Mouse (Mus musculus) midbrain, postnatal 0 days (tissue): ENCODE data around the gene Efemp2. TPM values are rescaled to one million over a fixed set of nuclear protein-coding genes. Genes with fewer than 3 reads are reported as not detected.

Experiments used
- ATAC-seq: fragments of 200-750 bp; cut with Nextera tagmentation; 2 replicates; pipeline ENCODE4 v1.8.0; 2017; ENCODE audit warnings: moderate number of reproducible peaks, mild to moderate bottlenecking, moderate TSS enrichment, moderate library complexity; ENCODE audit not compliant: low FRiP score
- DNase-seq: peaks from one replicate; pipeline ENCODE4 v3.0.0-alpha.2; 2015; ENCODE audit warnings: low spot score
- H3K27ac ChIP-seq: fragments of 300-500 bp; sonication (generic); 2 replicates; pipeline ENCODE4 v1.5.1; 2014; ENCODE audit warnings: low read depth, mild to moderate bottlenecking, low read length, mixed read lengths
- H3K27me3 ChIP-seq: fragments of 300-500 bp; sonication (generic); 2 replicates; pipeline ENCODE4 v1.6.1; 2014; ENCODE audit warnings: low read length, control low read depth, mixed read lengths; ENCODE audit not compliant: insufficient read depth
- H3K36me3 ChIP-seq: fragments of 300-500 bp; sonication (generic); 2 replicates; pipeline ENCODE4 v1.6.1; 2014; ENCODE audit warnings: low read length, control low read depth, mixed read lengths; ENCODE audit not compliant: insufficient read depth
- H3K4me1 ChIP-seq: fragments of 300-500 bp; sonication (generic); 2 replicates; pipeline ENCODE4 v1.6.1; 2014; ENCODE audit warnings: mild to moderate bottlenecking, control low read depth, antibody characterized with exemption, low read length, mixed read lengths; ENCODE audit not compliant: insufficient read depth
- H3K4me2 ChIP-seq: fragments of 300-500 bp; sonication (generic); 2 replicates; pipeline ENCODE4 v1.6.1; 2014; ENCODE audit warnings: low read depth, mild to moderate bottlenecking, low read length, mixed read lengths; ENCODE audit not compliant: poor library complexity, severe bottlenecking
- H3K4me3 ChIP-seq: fragments of 300-500 bp; sonication (generic); 2 replicates; pipeline ENCODE4 v1.5.1; 2014; ENCODE audit warnings: low read depth, mild to moderate bottlenecking, low read length, moderate library complexity
- H3K9ac ChIP-seq: fragments of 300-500 bp; sonication (generic); replicated peaks from 2 replicates; pipeline ENCODE4 v1.6.1; 2014; ENCODE audit warnings: mild to moderate bottlenecking, low read length, moderate library complexity, mixed read lengths; ENCODE audit not compliant: poor library complexity, severe bottlenecking
- H3K9me3 ChIP-seq: fragments of 300-500 bp; sonication (generic); 2 replicates; pipeline ENCODE4 v1.6.1; 2016; ENCODE audit warnings: low read length, control low read depth
- CTCF ChIP-seq: IDR thresholded peaks from 2 replicates; pipeline ENCODE4 v1.5.1; 2016; ENCODE audit warnings: antibody characterized with exemption, mild to moderate bottlenecking
- WGBS: fragments of 180-500 bp; shearing (Covaris S2); extraction: QIAGEN DNeasy Blood & Tissue Kit; methylation state at CpG from one replicate; pipeline ENCODE4 v1.1.7; 2014; 5-methylcytosine and 5-hydroxymethylcytosine counted together
- polyA plus RNA-seq: library from polyadenylated mRNA; unstranded; fragments of >200 nt; fragmentation: Nextera tagmentation; extraction: Ambion mirVana; gene quantifications from 2 replicates; pipeline ENCODE4 v1.2.1, GENCODE M21; 2015
- total RNA-seq: library from RNA; depleted of rRNA; stranded (reverse); fragments of >200 nt; gene quantifications from 2 replicates; pipeline ENCODE4 v1.2.3, GENCODE M21; 2014

Efemp2 gene
- total and polyA plus RNA-seq, 2 experiments from 2014 or later: 32.9 to 35.2 TPM

- Histone ChIP-seq H3K36me3 (no peaks in the 10 kb centered on the region), H3K4me2 (peak overlapping the region; percentile 47), H3K9ac (no peak overlapping the region; the same call in 1 of the 2 replicates), H3K9me3 (no peaks in the 10 kb centered on the region), H3K27me3 (no peaks in the 10 kb centered on the region), H3K4me1 (peaks cover 5% of the 10 kb centered on the region; the same call in 1 of the 2 replicates), H3K27ac (no peak overlapping the region), H3K4me3 (no peak overlapping the region)
- 70% methylated on average over 7 of the region's 7 CpGs for WGBS
- DNase-seq: no peak
- no peak for ATAC-seq
- TF ChIP-seq CTCF: no peak
These were observed 39.8 kb upstream of the Efemp2 start for GRCm38 (mm10) chr19:5433951-5434350.

GRCm38 (mm10) chr19:5444371-5444908 lies 29.3 kb upstream of the Efemp2 start:
- H3K27me3 ChIP-seq: peaks cover 35% of the 10 kb centered on the region
- no peak for TF ChIP-seq CTCF
- WGBS: 74% methylated on average over 9 of the region's 9 CpGs

GRCm38 (mm10) chr19:5444954-5445353 lies 28.8 kb upstream of the Efemp2 start:
- Histone ChIP-seq H3K4me1 (0 out of 2 replicates have a peak, but pooled peaks cover 4% of the 10 kb centered on the region), H3K27me3 (peaks cover 40% of the 10 kb centered on the region), H3K9me3 (no peaks in the 10 kb centered on the region), H3K36me3 (no peaks in the 10 kb centered on the region), H3K4me2 (no peak overlapping the region), H3K9ac (no peak overlapping the region), H3K27ac (no peak overlapping the region), H3K4me3 (no peak overlapping the region)
- DNase-seq (no peak), ATAC-seq (no peak)
- 44% methylated on average over 7 of the region's 7 CpGs for WGBS
- no peak for TF ChIP-seq CTCF

More at GRCm38 (mm10) chr19:5444371-5444908, 29.3 kb upstream of the Efemp2 start:
- H3K4me1 ChIP-seq: 0 out of 2 replicates have a peak, but pooled peaks cover 4% of the 10 kb centered on the region
- DNase-seq (no peak), ATAC-seq (no peak)
- H3K9ac ChIP-seq: no peak overlapping the region
- H3K4me2 ChIP-seq: no peak overlapping the region
- no peaks in the 10 kb centered on the region for H3K9me3 ChIP-seq
- H3K4me3 ChIP-seq: no peak overlapping the region
- no peak overlapping the region for H3K27ac ChIP-seq
- no peaks in the 10 kb centered on the region for H3K36me3 ChIP-seq

GRCm38 (mm10) chr19:5445747-5446146 lies 28.0 kb upstream of the Efemp2 start:
- no peak for TF ChIP-seq CTCF
- Histone ChIP-seq H3K27me3 (peaks cover 44% of the 10 kb centered on the region), H3K9me3 (no peaks in the 10 kb centered on the region), H3K4me3 (no peak overlapping the region), H3K4me2 (no peak overlapping the region), H3K36me3 (no peaks in the 10 kb centered on the region), H3K9ac (no peak overlapping the region), H3K4me1 (0 out of 2 replicates have a peak, but pooled peaks cover 4% of the 10 kb centered on the region), H3K27ac (no peak overlapping the region)
- 95% methylated on average over 5 of the region's 5 CpGs for WGBS
- DNase-seq (no peak), ATAC-seq (no peak)

GRCm38 (mm10) chr19:5447515-5448353 lies 26.0 kb upstream of the Efemp2 start, which contains the start of gene Fosl1:
Fosl1 (plus strand) TSS chr19:5447547.
- 0 out of 2 replicates have a peak, but pooled peaks cover 4% of the 10 kb centered on the region for H3K4me1 ChIP-seq
- under 1% methylated on average over 70 of the region's 70 CpGs for WGBS
- peak within 1 kb of the TSS; percentile 47 for H3K4me3 ChIP-seq
- DNase-seq: peak; percentile 42
- H3K27ac ChIP-seq: no peak within 1 kb of the TSS
- TF ChIP-seq CTCF: no peak
- no peaks in the 10 kb centered on the region for H3K36me3 ChIP-seq
- H3K4me2 ChIP-seq: peak within 1 kb of the TSS; percentile 97
- ATAC-seq: peak; percentile 47; the same call in 1 of the 2 replicates
- H3K27me3 ChIP-seq: peaks cover 44% of the 10 kb centered on the region
- no peaks in the 10 kb centered on the region for H3K9me3 ChIP-seq
- H3K9ac ChIP-seq: peak within 1 kb of the TSS; percentile 42; the same call in 1 of the 2 replicates
